1 mouse cellular context compared by ENCODE assay signal in genomic region chr5:9703385-9704009, GRCm38 (mm10).
TF ChIP-seq lines count a peak whose summit lies in the region.

No protein-coding gene starts in this region.

TF ChIP-seq in CH12.LX, 34 proteins besides CTCF, POLR2A, EP300 and RAD21 (continued from another document):
- TF ChIP-seq CHD2 (IDR thresholded peaks at IDR 0.05; ENCODE audit: low read length) = no peak
- no peak for TF ChIP-seq MEF2A (IDR thresholded peaks at IDR 0.05; ENCODE audit: borderline replicate concordance, low read depth, low read length)
- TF ChIP-seq ZKSCAN1 (IDR thresholded peaks at IDR 0.05; ENCODE audit: borderline replicate concordance, low read depth, low read length) = no peak
- no peak for TF ChIP-seq MAFK (IDR thresholded peaks at IDR 0.05; ENCODE audit: insufficient replicate concordance, low read length)
- TF ChIP-seq ETS1 (conservative IDR thresholded peaks at IDR 0.05; ENCODE audit: low read depth, low read length) = no peak
- no peak for TF ChIP-seq BHLHE40 (IDR thresholded peaks at IDR 0.05; ENCODE audit: low read depth, low read length)
- no peak for TF ChIP-seq MXI1 (IDR thresholded peaks at IDR 0.05; ENCODE audit: low read depth, low read length)
- TF ChIP-seq GABPA (IDR thresholded peaks at IDR 0.05; ENCODE audit: insufficient replicate concordance, low read depth, low read length) = no peak
- no peak for TF ChIP-seq ZMIZ1 (IDR thresholded peaks at IDR 0.05; ENCODE audit: low read depth, low read length)
- TF ChIP-seq NRF1 (IDR thresholded peaks at IDR 0.05; ENCODE audit: low read depth, low read length) = no peak
- TF ChIP-seq ELF1 (IDR thresholded peaks at IDR 0.05; ENCODE audit: low read depth, low read length) = no peak
- TF ChIP-seq JUND (conservative IDR thresholded peaks at IDR 0.05; ENCODE audit: low read depth, low read length) = no peak
- TF ChIP-seq KAT2A (IDR thresholded peaks at IDR 0.05; ENCODE audit: insufficient replicate concordance, low read length) = no peak
